Mouse (Mus musculus) MEL (cell line): ENCODE measurements around the gene Art2b.

Experiments
- POLR2A ChIP-seq, 2 experiments: IDR thresholded peaks; 2 replicates each; pipeline ENCODE4 v1.6.1; 2011 to 2012; ENCODE audit warnings: low read length in 2 of 2, mild to moderate bottlenecking in 2 of 2, control low read depth in 1 of 2, improper control_type of control experiment in 1 of 2, low read depth in 1 of 2, moderate library complexity in 1 of 2; ENCODE audit not compliant: control insufficient read depth in 1 of 2, insufficient read depth in 1 of 2, poor library complexity in 1 of 2
- POLR2AphosphoS2 ChIP-seq: IDR thresholded peaks from 2 replicates; pipeline ENCODE4 v1.6.1; 2011; ENCODE audit warnings: low read length, improper control_type of control experiment

GRCm38 (mm10) chr7:101633629-101634177 is 48.3 kb upstream of the Art2b start:
- TF ChIP-seq POLR2AphosphoS2 = no peak
- TF ChIP-seq POLR2A (IDR thresholded peaks at IDR 0.05; ENCODE audit: control insufficient read depth in 1 of 2, insufficient read depth in 1 of 2, low read depth in 1 of 2, low read length in 2 of 2, poor library complexity in 1 of 2) = no peak
